Mouse (Mus musculus) CH12.LX (cell line): ENCODE measurements at regions not wholly inside any gene's neighbourhood (a gene's known extent, or its start where the extent isn't known, plus 50 kb on each side); places are given as distances from the start of the nearest gene placed in this dataset.

ENCODE experiments used
- EP300 ChIP-seq: IDR thresholded peaks from 2 replicates; pipeline ENCODE4 v1.6.1; 2011; ENCODE audit warnings: low read length, improper control_type of control experiment
- HCFC1 ChIP-seq: IDR thresholded peaks from 2 replicates; pipeline ENCODE4 v1.6.1; 2012; ENCODE audit warnings: low read depth, mild to moderate bottlenecking, inconsistent platforms, low read length, improper control_type of control experiment
- POLR2A ChIP-seq: IDR thresholded peaks from 2 replicates; pipeline ENCODE4 v1.6.1; 2011; ENCODE audit warnings: low read depth, mild to moderate bottlenecking, improper control_type of control experiment, low read length

GRCm38 (mm10) chr16:25213250-25213649 is 73.4 kb upstream of the Tprg start:
- TF ChIP-seq POLR2A (no peak), HCFC1 (no peak), EP300 (no peak)
